Mouse (Mus musculus): ENCODE results near the gene Gm9639.

DNA sequence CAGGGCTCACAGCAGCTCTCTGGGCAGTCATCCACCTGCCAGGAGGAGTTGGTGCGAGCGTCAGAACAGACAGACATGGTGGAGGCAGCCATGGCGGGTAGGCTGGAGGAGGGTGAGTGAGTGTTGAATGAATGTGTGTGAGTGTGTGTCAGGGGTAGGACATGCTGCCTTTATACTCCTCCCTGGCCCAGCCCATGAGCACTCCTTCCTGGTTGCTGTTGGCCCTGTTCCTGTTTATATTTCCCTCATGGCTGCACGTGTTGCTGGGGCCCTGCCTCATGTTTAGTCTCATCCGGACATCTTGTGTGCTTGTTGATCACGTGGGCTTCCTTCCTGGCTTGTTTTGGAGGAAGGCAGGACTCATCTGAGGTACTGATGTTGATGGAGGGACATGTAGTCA, 32.1 kb upstream of the Gm9639 start, which contains the start of gene Krtap10-4:
- TF ChIP-seq CTCF (IDR thresholded peaks at IDR 0.05; ENCODE audit: insufficient read depth, low read length) (no peak), POLR2A (IDR thresholded peaks at IDR 0.05; ENCODE audit: borderline replicate concordance, extremely low read depth, low read depth, low read length) (no peak)
